Comparison of ENCODE assay signal across 8 mouse cellular contexts in the genomic region with DNA sequence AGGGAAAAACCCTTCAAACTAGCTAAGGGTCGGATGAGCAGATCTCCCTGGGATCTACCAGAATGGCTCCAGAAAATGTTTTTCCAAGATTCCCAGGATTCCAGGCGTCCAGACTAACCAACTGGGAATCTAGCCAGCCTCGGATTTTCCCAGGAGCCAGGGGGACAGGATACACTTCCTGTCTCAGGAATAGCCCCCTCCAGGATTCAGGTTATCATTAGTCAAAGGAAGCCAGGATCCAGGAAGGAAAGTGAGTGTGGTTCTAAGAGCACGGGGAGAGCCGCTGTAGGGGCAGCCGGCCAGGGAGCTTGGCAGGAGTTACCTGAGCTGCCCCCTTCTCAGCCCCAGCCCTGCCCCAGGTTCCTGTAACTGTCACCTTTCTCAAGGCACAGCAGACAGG. TPM values are rescaled to one million over a fixed set of nuclear protein-coding genes. Genes with fewer than 3 reads are reported as not detected.
DNase-seq lines count a peak whose midpoint lies in the region; ATAC-seq and TF ChIP-seq lines count a peak whose summit lies in the region.

No protein-coding gene starts in this region.

- no peak for TF ChIP-seq POLR2A in liver, adult 2 months (IDR thresholded peaks at IDR 0.05; ENCODE audit: extremely low read depth, insufficient read depth, low read length)

- peaks cover 12% of the 10 kb centered on the region; the same call in 1 of the 2 replicates for H3K79me2 ChIP-seq in liver, adult 2 months (ENCODE audit: control insufficient read depth, insufficient read depth, low read length)

- H3K27me3 ChIP-seq in liver, adult 2 months (ENCODE audit: control insufficient read depth, insufficient read depth, low read length), result no peaks in the 10 kb centered on the region
- H3K27me3 ChIP-seq in forebrain, embryonic 12.5 days, result no peaks in the 10 kb centered on the region
- H3K27me3 ChIP-seq in forebrain, embryonic 10.5 days (ENCODE audit: poor library complexity, severe bottlenecking), result no peaks in the 10 kb centered on the region

- peak overlapping the region; percentile 87 for H3K27ac ChIP-seq in liver, adult 2 months (replicated peaks; ENCODE audit: insufficient read depth, low read depth, low read length)
- no peak overlapping the region for H3K27ac ChIP-seq in forebrain, embryonic 12.5 days
- no peak overlapping the region for H3K27ac ChIP-seq in forebrain, embryonic 10.5 days

- peak overlapping the region; percentile 8; the same call in 1 of the 2 replicates for H3K4me3 ChIP-seq in liver, adult 2 months (ENCODE audit: insufficient read depth, low read depth, low read length)
- H3K4me3 ChIP-seq in forebrain, embryonic 12.5 days (replicated peaks), result no peak overlapping the region
- no peak overlapping the region for H3K4me3 ChIP-seq in forebrain, embryonic 10.5 days

- H3K9ac ChIP-seq in liver, adult 2 months (ENCODE audit: low read depth, low read length), result peak overlapping the region; percentile 37; the same call in 1 of the 2 replicates
- H3K9ac ChIP-seq in forebrain, embryonic 12.5 days, result no peak overlapping the region

- no peak overlapping the region for H3K4me2 ChIP-seq in forebrain, embryonic 12.5 days

- TF ChIP-seq CTCF in liver, adult 2 months (IDR thresholded peaks at IDR 0.05; ENCODE audit: low read depth, low read length), result no peak

- DNase-seq in liver, adult 2 months (ENCODE audit: extremely low read depth, low read depth, low spot score), result no peak
- no peak for DNase-seq in liver
- DNase-seq in heart, adult 11 months, result peak; percentile 98
- peak; percentile 49 for DNase-seq in kidney, adult 18-20 months
- DNase-seq in lung, postnatal 10 days, result peak; percentile 78
- DNase-seq in ovary, postnatal 10 days (ENCODE audit: low spot score), result no peak
- no peak for DNase-seq in forebrain, embryonic 10.5 days (ENCODE audit: extremely low spot score, low spot score)

- H3K4me1 ChIP-seq in liver, adult 2 months (ENCODE audit: control insufficient read depth, insufficient read depth, low read length), result peaks cover 3% of the 10 kb centered on the region; the same call in 1 of the 2 replicates
- H3K4me1 ChIP-seq in forebrain, embryonic 12.5 days, result peaks cover 12% of the 10 kb centered on the region
- H3K4me1 ChIP-seq in forebrain, embryonic 10.5 days, result peaks cover 12% of the 10 kb centered on the region

- ATAC-seq in forebrain, embryonic 12.5 days (ENCODE audit: low FRiP score), result no peak

- 72% methylated on average over 6 of the region's 6 CpGs for WGBS in liver, adult 2 months
- 87% methylated on average over 6 of the region's 6 CpGs for WGBS in forebrain, embryonic 12.5 days
- 85% methylated on average over 6 of the region's 6 CpGs for WGBS in forebrain, embryonic 10.5 days

- H3K9me3 ChIP-seq in forebrain, embryonic 12.5 days, result no peaks in the 10 kb centered on the region
- H3K9me3 ChIP-seq in forebrain, embryonic 10.5 days, result no peaks in the 10 kb centered on the region

- H3K36me3 ChIP-seq in liver, adult 2 months (ENCODE audit: control insufficient read depth, insufficient read depth, low read length), result peaks cover 10% of the 10 kb centered on the region; the same call in 1 of the 2 replicates
- H3K36me3 ChIP-seq in forebrain, embryonic 12.5 days (replicated peaks), result peaks cover 51% of the 10 kb centered on the region
- H3K36me3 ChIP-seq in forebrain, embryonic 10.5 days (replicated peaks), result peaks cover 77% of the 10 kb centered on the region

RNA-seq across cellular contexts. Expression of gene Tnfaip1, which starts 5.1 kb away (rescaled TPM):
- 11.5 and 14.4 TPM in 2 replicates for total RNA-seq in liver, adult 2 months (2014; rRNA removed)
- polyA plus RNA-seq in liver, adult 2 months (2012; rRNA removed), result 13.9 and 16.7 TPM in 2 replicates
- polyA plus RNA-seq in forebrain, embryonic 12.5 days (2016; fragmentation: Nextera tagmentation; extraction: Ambion mirVana), result 72.0 and 72.7 TPM in 2 replicates
- polyA plus RNA-seq in forebrain, embryonic 10.5 days (2016; fragmentation: Nextera tagmentation; extraction: Ambion mirVana), result 96.4 and 97.2 TPM in 2 replicates

RNA-seq across cellular contexts. Expression of gene Ift20, which starts 5.1 kb away (rescaled TPM):
- 107 and 120 TPM in 2 replicates for total RNA-seq in liver, adult 2 months (2014; rRNA removed)
- 80.7 and 84.2 TPM in 2 replicates for polyA plus RNA-seq in liver, adult 2 months (2012; rRNA removed)
- 93.8 and 97.1 TPM in 2 replicates for polyA plus RNA-seq in forebrain, embryonic 12.5 days (2016; fragmentation: Nextera tagmentation; extraction: Ambion mirVana)
- polyA plus RNA-seq in forebrain, embryonic 10.5 days (2016; fragmentation: Nextera tagmentation; extraction: Ambion mirVana), result 75.9 and 78.8 TPM in 2 replicates

RNA-seq across cellular contexts. Expression of gene Poldip2, which starts 19.1 kb away (rescaled TPM):
- total RNA-seq in liver, adult 2 months (2014; rRNA removed), result 63.5 and 67.5 TPM in 2 replicates
- polyA plus RNA-seq in liver, adult 2 months (2012; rRNA removed), result 77.6 and 80.9 TPM in 2 replicates
- 161 and 169 TPM in 2 replicates for polyA plus RNA-seq in forebrain, embryonic 12.5 days (2016; fragmentation: Nextera tagmentation; extraction: Ambion mirVana)
- polyA plus RNA-seq in forebrain, embryonic 10.5 days (2016; fragmentation: Nextera tagmentation; extraction: Ambion mirVana), result 144 and 148 TPM in 2 replicates

RNA-seq across cellular contexts. Expression of gene Tmem199, which starts 19.1 kb away (rescaled TPM):
- 7.7 and 10.8 TPM in 2 replicates for total RNA-seq in liver, adult 2 months (2014; rRNA removed)
- polyA plus RNA-seq in liver, adult 2 months (2012; rRNA removed), result 5.9 and 6.1 TPM in 2 replicates
- polyA plus RNA-seq in forebrain, embryonic 12.5 days (2016; fragmentation: Nextera tagmentation; extraction: Ambion mirVana), result 76.8 and 79.7 TPM in 2 replicates
- polyA plus RNA-seq in forebrain, embryonic 10.5 days (2016; fragmentation: Nextera tagmentation; extraction: Ambion mirVana), result 76.7 and 78.5 TPM in 2 replicates

RNA-seq across cellular contexts. Expression of gene Tmem97, which starts 19.5 kb away (rescaled TPM):
- 102 and 123 TPM in 2 replicates for total RNA-seq in liver, adult 2 months (2014; rRNA removed)
- polyA plus RNA-seq in liver, adult 2 months (2012; rRNA removed), result 76.5 and 91.6 TPM in 2 replicates
- polyA plus RNA-seq in forebrain, embryonic 12.5 days (2016; fragmentation: Nextera tagmentation; extraction: Ambion mirVana), result 55.3 and 55.7 TPM in 2 replicates
- polyA plus RNA-seq in forebrain, embryonic 10.5 days (2016; fragmentation: Nextera tagmentation; extraction: Ambion mirVana), result 106 and 111 TPM in 2 replicates

Comparison
In these comparisons a context has a peak if more than half of its experiments do, and no peak if none do; other contexts are left out.
1. DNase-seq: peak in heart, adult 11 months (single experiment), kidney, adult 18-20 months (single experiment) and lung, postnatal 10 days (single experiment); none in liver, adult 2 months (single experiment), liver (single experiment), ovary, postnatal 10 days (single experiment) and forebrain, embryonic 10.5 days (single experiment).